Mouse (Mus musculus): Measurements from ENCODE around the gene Ccdc136. TPM values are rescaled to one million over a fixed set of nuclear protein-coding genes. Genes with fewer than 3 reads are reported as not detected.
"Not testable (repeated sequence)": the region's sequence is repeated elsewhere in the genome, so short reads cannot be mapped to it uniquely, and the experiment has no call there.

Ccdc136 gene
- total RNA-seq, 2 experiments from 2014 or later: 10.1 to 12.9 TPM

- intact Hi-C loops (cut with DNase I): loop anchor here (10.0 kb wide), 1 partner anchor 94 kb away; no protein-coding TSS in a partner anchor
- DNase-seq: not testable (repeated sequence)
These were observed 4.9 kb upstream of the Ccdc136 start for GRCm38 (mm10) chr6:29391241-29391640.

DNA sequence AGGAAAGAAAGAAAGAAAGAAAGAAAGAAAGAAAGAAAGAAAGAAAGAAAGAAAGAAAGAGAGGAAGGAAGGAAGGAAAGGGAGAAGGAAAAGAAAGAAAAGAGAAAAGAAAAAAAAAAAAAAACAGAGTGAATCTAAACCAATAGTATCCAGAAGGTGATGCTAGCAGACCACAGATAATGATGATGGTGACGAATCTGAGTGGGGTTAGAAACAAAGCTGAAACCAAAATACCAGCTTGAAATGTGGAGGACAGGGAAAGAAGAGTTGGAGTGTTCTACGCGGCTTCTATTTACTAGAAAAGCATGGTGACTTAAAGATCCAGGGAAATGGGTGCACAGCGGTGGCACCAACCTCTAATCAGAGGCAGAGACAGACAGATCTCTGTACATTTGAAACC lies 4.3 kb upstream of the Ccdc136 start:
- intact Hi-C loops (cut with DNase I): loop anchor here (10.0 kb wide), 1 partner anchor 93 kb away; no protein-coding TSS in a partner anchor
- no peak for DNase-seq

- DNase-seq: no peak
- intact Hi-C loops (cut with DNase I): loop anchor here (10.0 kb wide), 1 partner anchor 91 kb away; no protein-coding TSS in a partner anchor
These were observed 1.8 kb upstream of the Ccdc136 start for GRCm38 (mm10) chr6:29394286-29394685.

- intact Hi-C loops (cut with DNase I): loop anchor here (10.0 kb wide), 1 partner anchor 88 kb away; no protein-coding TSS in a partner anchor
- DNase-seq: no peak
These were observed 818 bp downstream of the Ccdc136 start for GRCm38 (mm10) chr6:29396714-29397540.

GRCm38 (mm10) chr6:29397575-29397974 lies 1.5 kb downstream of the Ccdc136 start:
- intact Hi-C loops (cut with DNase I): loop anchor here (10.0 kb wide), 1 partner anchor 87 kb away; no protein-coding TSS in a partner anchor

DNA sequence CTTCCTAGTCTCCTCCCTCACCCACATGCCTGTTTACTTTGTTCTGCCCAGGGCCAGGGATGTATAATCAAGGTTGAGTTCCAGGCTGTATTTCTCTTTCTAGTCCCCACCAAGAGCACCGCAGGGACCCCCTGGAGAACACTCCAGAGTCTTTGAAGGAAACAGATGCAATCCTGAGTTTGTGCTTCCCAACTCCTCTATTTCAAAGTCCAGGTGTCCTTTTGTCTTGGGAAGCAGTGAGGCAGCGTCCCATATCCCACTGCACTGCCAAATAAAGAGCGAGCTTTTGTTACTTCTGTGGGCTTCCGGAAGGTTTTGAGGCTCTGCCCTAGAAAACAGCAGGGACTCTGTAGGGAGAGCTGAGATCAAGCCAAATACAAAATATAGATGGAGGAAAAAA lies 3.7 kb downstream of the Ccdc136 start:
- no peak for DNase-seq
- intact Hi-C loops (cut with DNase I): loop anchor here (10.0 kb wide), 1 partner anchor 85 kb away; no protein-coding TSS in a partner anchor

More at GRCm38 (mm10) chr6:29397575-29397974, 1.5 kb downstream of the Ccdc136 start:
- no peak for DNase-seq

DNA sequence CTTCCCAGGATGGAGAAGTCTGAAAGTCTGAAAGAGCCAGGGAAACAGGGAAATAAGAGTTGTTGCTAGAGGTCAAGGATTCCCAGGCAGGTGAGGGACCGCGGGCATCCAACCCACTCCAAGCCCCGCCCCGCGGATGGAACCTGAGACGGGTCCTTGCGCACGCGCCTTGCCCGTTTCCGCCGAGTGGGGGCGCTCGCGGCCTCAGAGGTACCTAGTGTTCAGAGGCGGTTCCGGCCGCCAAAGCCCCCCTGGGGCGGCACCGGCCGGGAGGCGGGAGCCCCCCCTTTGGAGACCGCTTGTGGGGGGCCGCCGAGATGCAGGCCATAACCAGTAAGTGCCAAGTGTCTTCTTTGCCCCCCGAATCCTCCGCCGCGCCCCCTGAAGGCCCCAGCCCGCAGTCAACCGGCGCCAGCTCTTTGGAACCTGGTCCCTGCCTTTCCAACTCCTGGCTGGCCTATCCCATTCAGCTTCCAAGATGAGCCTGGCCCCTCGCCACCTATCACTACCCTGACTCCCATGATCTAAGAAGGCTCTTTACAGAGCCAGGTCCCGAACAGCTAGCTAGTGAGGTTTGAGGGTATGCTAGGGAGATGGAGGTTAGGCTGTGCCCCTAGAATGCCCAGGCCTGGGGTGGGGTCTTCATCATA lies 6.7 kb downstream of the Ccdc136 start:
- peak; percentile 34 to 37 for DNase-seq
- intact Hi-C loops (cut with DNase I): no loop called here

- intact Hi-C loops (cut with DNase I): no loop called here
- DNase-seq: no peak
These were observed 10.3 kb downstream of the Ccdc136 start for GRCm38 (mm10) chr6:29406412-29406811.

GRCm38 (mm10) chr6:29415446-29415845 lies 19.3 kb downstream of the Ccdc136 start:
- no peak for DNase-seq
- intact Hi-C loops (cut with DNase I): no loop called here

- no peak for DNase-seq
- intact Hi-C loops (cut with DNase I): no loop called here
These were observed 24.5 kb downstream of the Ccdc136 start for GRCm38 (mm10) chr6:29420596-29420995.

DNA sequence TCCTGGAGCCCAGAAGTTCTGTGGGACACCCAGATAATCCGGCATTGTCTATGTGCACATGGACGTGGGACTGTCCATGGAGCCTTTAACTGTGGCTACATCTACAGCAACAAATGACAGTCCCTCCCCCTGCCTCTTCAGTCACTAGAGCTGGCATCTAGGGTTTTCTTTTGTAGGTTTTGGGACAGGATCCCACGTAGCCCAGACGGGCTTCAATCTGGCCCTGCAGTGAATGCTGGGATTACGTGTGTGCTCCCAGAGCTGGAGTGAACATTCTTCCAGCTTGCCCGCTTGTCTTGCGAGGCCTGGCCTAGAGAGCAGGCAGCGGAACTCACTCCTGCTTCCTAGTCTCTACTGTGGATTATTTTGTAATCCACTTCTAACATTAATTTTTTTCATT lies 29.0 kb downstream of the Ccdc136 start:
- DNase-seq: no peak
- intact Hi-C loops (cut with DNase I): no loop called here

DNA sequence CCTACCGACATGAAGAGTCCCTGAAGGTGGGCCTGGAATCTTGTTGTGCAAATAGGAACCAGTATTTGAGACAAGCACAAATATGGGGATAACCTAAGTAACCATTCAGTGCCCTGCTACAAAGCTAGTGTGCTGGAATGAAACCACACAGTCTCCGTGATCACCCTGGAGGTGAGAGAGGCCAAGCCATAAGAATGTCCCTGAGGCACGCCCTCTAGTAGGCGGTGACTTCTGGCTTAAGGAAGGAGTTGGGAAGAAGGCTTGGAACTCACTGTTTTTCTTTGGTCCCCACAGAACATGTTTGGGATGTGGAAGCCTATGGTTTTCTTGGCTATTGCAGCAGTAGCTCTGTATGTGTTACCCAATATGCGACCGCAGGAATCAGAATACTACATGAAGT lies 30.2 kb downstream of the Ccdc136 start:
- intact Hi-C loops (cut with DNase I): no loop called here
- DNase-seq: no peak

DNA sequence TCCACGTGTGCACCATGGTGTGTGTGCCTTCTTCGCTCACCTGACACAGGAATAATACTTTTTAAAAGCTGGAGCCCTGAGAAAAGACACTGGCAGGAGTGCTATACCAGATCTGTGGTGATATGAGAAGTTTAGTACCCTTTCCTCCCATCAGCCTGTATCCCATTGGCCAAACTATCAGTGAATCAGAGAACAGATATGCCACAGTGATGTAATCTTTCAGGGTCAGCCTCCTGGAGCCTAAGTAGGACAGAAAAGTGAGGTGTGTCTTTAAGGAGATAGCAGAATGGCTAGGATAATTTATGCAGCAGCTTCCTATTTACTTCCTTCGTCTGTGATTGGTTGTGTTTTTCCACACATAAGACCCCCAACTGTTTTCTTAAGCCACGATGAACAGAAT lies 32.1 kb downstream of the Ccdc136 start:
- intact Hi-C loops (cut with DNase I): no loop called here

DNA sequence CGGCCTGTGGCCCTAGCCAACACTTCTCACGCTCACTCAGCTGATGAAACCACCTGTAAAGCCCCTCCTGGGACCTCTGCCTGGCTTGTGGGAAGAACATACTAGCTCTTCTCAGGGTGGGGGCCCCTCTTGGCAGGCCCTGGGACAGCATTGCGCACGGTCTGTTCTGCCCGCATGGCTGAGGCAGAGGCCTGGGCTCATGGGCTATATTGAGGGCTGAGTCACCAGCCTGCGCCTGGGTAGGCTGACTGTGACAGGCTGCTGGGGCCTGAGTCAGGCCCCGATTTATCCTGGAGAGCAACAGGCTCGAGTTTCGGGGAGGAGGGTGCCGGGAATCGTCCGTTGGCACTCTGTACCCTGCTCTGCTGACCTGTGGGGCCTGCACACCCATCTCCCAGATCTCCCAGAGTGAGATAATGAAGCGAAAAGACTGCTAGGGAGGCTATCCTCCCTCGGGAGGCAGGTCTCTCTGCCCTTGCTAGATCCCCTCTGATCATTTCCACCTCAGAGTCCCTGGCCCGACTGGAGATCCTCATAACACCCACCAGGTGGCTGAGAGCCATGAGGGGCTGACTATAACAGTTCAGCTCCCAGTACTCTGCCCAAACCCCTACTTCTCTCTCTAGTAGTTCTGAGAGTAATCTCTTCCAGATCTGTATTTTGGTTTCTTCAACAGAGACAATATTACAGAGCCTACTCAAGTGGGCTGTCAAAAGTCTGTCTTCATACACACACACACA lies 34.7 kb downstream of the Ccdc136 start:
- intact Hi-C loops (cut with DNase I): no loop called here
- peak; percentile 43 to 66 for DNase-seq

More for the DNA sequence above, 32.1 kb downstream of the Ccdc136 start:
- no peak for DNase-seq

- DNase-seq: peak; percentile 38 to 42
- intact Hi-C loops (cut with DNase I): no loop called here
These were observed 35.4 kb downstream of the Ccdc136 start for GRCm38 (mm10) chr6:29431473-29431872.

GRCm38 (mm10) chr6:29432156-29432555 lies 36.0 kb downstream of the Ccdc136 start:
- peak in 1 of 2 experiments; percentile 24 for DNase-seq

DNA sequence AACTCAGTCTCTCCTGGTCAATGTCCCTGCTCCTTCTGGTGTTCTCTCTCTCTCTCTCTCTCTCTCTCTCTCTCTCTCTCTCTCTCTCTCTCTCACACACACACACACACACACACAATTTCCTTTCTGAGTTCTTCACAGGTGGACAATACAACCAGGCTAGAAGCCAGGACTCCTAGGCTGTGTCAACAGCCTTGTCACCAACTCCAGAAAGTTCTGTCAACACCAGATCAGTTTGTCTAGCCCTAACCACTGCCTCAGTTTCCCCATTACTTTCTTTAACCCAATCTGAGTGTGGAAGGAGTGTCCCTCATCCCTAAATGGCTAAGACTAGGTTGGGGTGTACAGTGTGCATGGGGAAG lies 36.5 kb downstream of the Ccdc136 start:
- intact Hi-C loops (cut with DNase I): no loop called here

More at GRCm38 (mm10) chr6:29432156-29432555, 36.0 kb downstream of the Ccdc136 start:
- intact Hi-C loops (cut with DNase I): no loop called here

DNA sequence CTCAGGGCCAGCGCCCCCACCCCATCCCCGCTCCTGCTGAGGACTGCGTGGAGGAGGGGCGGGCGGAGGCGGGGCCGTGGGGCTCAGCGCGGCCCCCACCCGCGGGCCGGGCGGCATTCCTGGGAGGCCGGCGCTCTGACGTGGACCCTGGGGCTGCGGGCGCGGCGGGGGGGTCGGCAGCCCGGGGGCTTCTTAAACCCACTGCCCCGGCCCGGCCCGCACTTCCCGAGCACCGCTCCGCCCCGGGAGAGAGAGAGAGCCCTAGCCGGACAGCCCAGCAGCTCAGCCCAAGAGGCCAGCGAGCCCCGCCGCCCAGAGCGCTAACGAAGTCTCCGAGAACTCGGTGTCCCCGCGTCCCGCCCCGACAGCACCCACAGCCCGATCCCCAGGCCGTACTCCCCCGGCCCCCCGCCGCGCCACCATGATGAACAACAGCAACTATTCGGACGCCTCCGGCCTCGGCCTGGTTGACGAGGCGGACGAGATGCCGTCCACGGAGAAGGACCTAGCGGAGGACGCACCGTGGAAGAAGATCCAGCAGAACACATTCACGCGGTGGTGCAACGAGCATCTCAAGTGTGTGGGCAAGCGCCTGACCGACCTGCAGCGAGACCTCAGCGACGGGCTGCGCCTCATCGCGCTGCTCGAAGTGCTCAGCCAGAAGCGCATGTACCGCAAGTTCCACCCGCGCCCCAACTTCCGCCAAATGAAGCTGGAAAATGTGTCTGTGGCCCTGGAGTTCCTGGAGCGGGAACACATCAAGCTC lies 37.1 kb downstream of the Ccdc136 start, which contains the start of gene Flnc:
TSS of gene Flnc (plus strand) at position 219 of the 766 bp plus-strand sequence.
- DNase-seq: peak; percentile 57 to 61
- intact Hi-C loops (cut with DNase I): no loop called here

More for the DNA sequence above, 36.5 kb downstream of the Ccdc136 start:
- no peak for DNase-seq

All from gastrocnemius, postnatal 36 days (tissue).